Mouse (Mus musculus): ENCODE results near the gene Pcsk4. TPM values are rescaled to one million over a fixed set of nuclear protein-coding genes. Genes with fewer than 3 reads are reported as not detected.
"Not testable (repeated sequence)": the region's sequence is repeated elsewhere in the genome, so short reads cannot be mapped to it uniquely, and the experiment has no call there.

Pcsk4 gene
- polyA plus RNA-seq, 1 experiment from 2014 or later, result 8.6 TPM

DNA sequence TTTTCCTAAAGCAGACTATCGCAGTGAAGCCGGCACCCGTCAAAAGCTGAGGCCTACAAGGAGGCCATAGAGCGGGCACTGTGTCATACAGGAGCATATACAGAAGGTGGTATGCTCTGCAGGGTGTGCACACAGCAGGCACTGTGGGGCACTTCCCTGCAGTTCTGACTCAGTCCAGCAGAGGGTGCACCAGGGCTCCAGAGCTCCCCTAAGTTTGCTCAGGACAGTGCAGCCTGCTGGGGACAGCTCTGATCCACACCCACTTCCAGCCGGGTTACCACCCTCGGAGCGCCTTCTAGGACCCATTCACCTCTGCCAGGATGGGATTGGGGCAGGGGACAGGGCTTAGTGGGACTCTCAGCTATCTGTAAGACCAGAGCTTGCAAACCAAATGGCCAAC lies 21.0 kb upstream of the Pcsk4 start:
- no peak overlapping the region for H3K27ac ChIP-seq (ENCODE audit: low read length)
- peaks cover 89% of the 10 kb centered on the region for H3K27me3 ChIP-seq (ENCODE audit: insufficient read depth, low read length)
- no peaks in the 10 kb centered on the region for H3K36me3 ChIP-seq (ENCODE audit: insufficient read depth, low read length)
- H3K4me2 ChIP-seq (replicated peaks; ENCODE audit: low read depth, low read length), result no peak overlapping the region
- no peaks in the 10 kb centered on the region for H3K9me3 ChIP-seq (ENCODE audit: low read length)
- H3K4me3 ChIP-seq (ENCODE audit: low read length), result no peak overlapping the region
- no peak overlapping the region for H3K9ac ChIP-seq (replicated peaks; ENCODE audit: low read length)
- WGBS, result 3% methylated on average over 7 of the region's 7 CpGs
- peaks cover 19% of the 10 kb centered on the region for H3K4me1 ChIP-seq (ENCODE audit: insufficient read depth, low read length)
- ATAC-seq (ENCODE audit: low FRiP score, low TSS enrichment), result peak; percentile 75

- Histone ChIP-seq H3K4me2 (replicated peaks; ENCODE audit: low read depth, low read length) (peak overlapping the region; percentile 51), H3K9ac (replicated peaks; ENCODE audit: low read length) (no peak overlapping the region), H3K27ac (ENCODE audit: low read length) (no peak overlapping the region), H3K27me3 (ENCODE audit: insufficient read depth, low read length) (peaks cover 87% of the 10 kb centered on the region), H3K4me1 (ENCODE audit: insufficient read depth, low read length) (peaks cover 26% of the 10 kb centered on the region), H3K4me3 (ENCODE audit: low read length) (peak overlapping the region; percentile 41; the same call in 1 of the 2 replicates), H3K9me3 (ENCODE audit: low read length) (no peaks in the 10 kb centered on the region), H3K36me3 (ENCODE audit: insufficient read depth, low read length) (no peaks in the 10 kb centered on the region)
- ATAC-seq (ENCODE audit: low FRiP score, low TSS enrichment), result no peak
- 15% methylated on average over 26 of the region's 26 CpGs for WGBS
Observed at GRCm38 (mm10) chr10:80348981-80349380, 19.7 kb upstream of the Pcsk4 start.

DNA sequence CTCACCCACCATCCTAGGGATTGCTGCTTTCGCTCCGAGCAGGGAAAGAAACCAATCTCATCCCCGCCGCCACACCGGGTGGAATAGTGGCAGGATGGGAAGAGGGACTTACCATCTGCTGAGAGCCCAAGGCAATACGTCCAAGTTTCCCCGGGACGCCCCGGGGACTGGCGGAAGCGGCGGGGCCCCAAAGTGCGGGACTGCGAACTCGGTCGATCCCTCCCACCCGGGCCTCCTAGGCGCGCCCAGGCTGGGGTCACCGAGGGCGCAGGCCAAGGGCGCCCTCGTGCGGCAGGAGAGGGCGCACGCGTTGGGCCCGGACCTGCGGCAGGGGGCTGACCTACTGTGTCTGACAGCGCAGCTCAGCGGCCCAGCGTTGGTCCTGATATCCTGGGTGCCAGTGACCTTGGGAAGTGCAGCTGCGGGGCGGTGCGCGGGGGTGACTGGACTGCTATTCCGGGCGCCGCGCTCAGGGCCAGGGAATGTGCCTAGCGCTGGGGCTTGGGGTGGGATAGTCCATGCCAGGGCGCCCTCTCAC lies 19.0 kb upstream of the Pcsk4 start, which contains the start of gene Adamtsl5:
Adamtsl5 (minus strand) TSS at position 169 of the 538 bp plus-strand sequence.
- Histone ChIP-seq H3K36me3 (ENCODE audit: insufficient read depth, low read length) (no peaks in the 10 kb centered on the region), H3K9ac (replicated peaks; ENCODE audit: low read length) (peak within 1 kb of the TSS; percentile 55), H3K4me1 (ENCODE audit: insufficient read depth, low read length) (peaks cover 32% of the 10 kb centered on the region), H3K4me2 (replicated peaks; ENCODE audit: low read depth, low read length) (peak within 1 kb of the TSS; percentile 51), H3K27me3 (ENCODE audit: insufficient read depth, low read length) (peaks cover 87% of the 10 kb centered on the region), H3K9me3 (ENCODE audit: low read length) (no peaks in the 10 kb centered on the region), H3K4me3 (ENCODE audit: low read length) (peak within 1 kb of the TSS; percentile 41), H3K27ac (ENCODE audit: low read length) (no peak within 1 kb of the TSS)
- peak; percentile 19; the same call in 1 of the 2 replicates for ATAC-seq (ENCODE audit: low FRiP score, low TSS enrichment)
- under 1% methylated on average over 42 of the region's 42 CpGs for WGBS

DNA sequence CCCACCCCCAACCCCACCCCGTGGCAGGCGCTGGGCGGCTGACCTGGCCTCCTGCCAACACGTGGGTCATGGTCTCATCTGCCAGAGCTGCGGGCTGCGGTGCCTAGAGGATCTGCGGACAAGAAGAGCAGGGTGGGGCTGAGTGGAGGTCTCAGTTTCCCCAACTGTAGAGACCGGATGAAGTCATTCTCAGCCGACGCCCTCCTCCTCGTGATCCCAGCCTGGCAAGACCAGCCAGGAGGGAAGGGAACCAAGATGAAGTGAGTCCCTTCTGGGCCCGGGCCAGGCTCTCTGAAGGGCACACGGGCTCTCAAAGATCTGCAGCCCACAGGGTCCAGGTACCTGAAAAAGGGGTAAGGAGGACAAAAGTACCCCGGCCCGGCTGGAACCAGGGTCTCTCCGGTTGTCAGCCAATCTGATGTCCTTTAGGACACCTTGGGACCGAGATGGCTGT lies 18.2 kb upstream of the Pcsk4 start:
- no peak for ATAC-seq (ENCODE audit: low FRiP score, low TSS enrichment)
- WGBS, result 11% methylated on average over 17 of the region's 17 CpGs
- H3K9me3 ChIP-seq (ENCODE audit: low read length), result no peaks in the 10 kb centered on the region
- H3K4me3 ChIP-seq (ENCODE audit: low read length), result peak overlapping the region; percentile 41
- peak overlapping the region; percentile 55 for H3K9ac ChIP-seq (replicated peaks; ENCODE audit: low read length)
- H3K27me3 ChIP-seq (ENCODE audit: insufficient read depth, low read length), result peaks cover 92% of the 10 kb centered on the region
- peak overlapping the region; percentile 51 for H3K4me2 ChIP-seq (replicated peaks; ENCODE audit: low read depth, low read length)
- H3K4me1 ChIP-seq (ENCODE audit: insufficient read depth, low read length), result peaks cover 36% of the 10 kb centered on the region
- H3K36me3 ChIP-seq (ENCODE audit: insufficient read depth, low read length), result no peaks in the 10 kb centered on the region
- no peak overlapping the region for H3K27ac ChIP-seq (ENCODE audit: low read length)

DNA sequence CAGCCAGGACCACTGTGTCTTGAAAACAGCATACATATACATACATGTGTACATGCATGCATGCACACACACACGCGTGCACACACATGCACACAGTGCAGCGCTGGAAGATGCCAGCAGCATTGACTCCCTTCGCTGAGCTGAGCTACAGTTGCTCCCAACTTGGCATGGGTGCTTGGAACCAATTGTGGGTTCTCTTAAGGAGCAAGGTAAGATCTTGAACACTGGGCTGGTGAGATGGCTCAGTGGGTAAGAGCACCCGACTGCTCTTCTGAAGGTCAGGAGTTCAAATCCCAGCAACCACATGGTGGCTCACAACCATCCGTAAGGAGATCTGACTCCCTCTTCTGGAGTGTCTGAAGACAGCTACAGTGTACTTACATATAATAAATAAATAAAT lies 16.6 kb upstream of the Pcsk4 start:
- H3K4me3 ChIP-seq (ENCODE audit: low read length); H3K36me3 ChIP-seq (ENCODE audit: insufficient read depth, low read length); H3K4me2 ChIP-seq (replicated peaks; ENCODE audit: low read depth, low read length); H3K27ac ChIP-seq (ENCODE audit: low read length); ATAC-seq (ENCODE audit: low FRiP score, low TSS enrichment); H3K9ac ChIP-seq (replicated peaks; ENCODE audit: low read length); H3K9me3 ChIP-seq (ENCODE audit: low read length): not testable (repeated sequence)
- H3K27me3 ChIP-seq (ENCODE audit: insufficient read depth, low read length), result peaks cover 94% of the 10 kb centered on the region
- 76% methylated on average over 5 of the region's 6 CpGs for WGBS
- peaks cover 48% of the 10 kb centered on the region for H3K4me1 ChIP-seq (ENCODE audit: insufficient read depth, low read length)

DNA sequence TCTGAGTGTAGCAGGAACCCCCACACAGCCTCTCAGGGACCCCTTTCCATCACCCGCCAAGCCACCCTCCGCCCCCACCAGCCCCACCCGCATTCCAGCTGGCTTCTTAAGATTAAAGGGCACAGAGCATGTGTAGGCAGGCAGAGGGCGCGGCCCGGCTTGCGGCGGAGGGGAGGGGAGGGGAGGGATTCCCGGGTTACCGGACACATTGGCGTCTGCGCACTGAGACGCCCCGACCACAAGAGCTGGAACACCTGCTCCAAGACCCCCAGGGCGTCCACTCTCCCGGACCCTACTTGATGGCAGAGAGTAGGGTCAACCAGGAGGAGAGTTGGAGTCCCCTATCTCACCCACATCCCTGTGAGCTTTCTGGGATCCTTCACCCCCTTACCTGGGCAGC lies 15.8 kb upstream of the Pcsk4 start:
- WGBS, result under 1% methylated on average over 15 of the region's 16 CpGs
- Histone ChIP-seq H3K4me3 (ENCODE audit: low read length) (no peak overlapping the region), H3K9ac (replicated peaks; ENCODE audit: low read length) (peak overlapping the region; percentile 17; the same call in 1 of the 2 replicates), H3K4me2 (replicated peaks; ENCODE audit: low read depth, low read length) (peak overlapping the region; percentile 24; the same call in 1 of the 2 replicates), H3K27ac (ENCODE audit: low read length) (no peak overlapping the region), H3K9me3 (ENCODE audit: low read length) (no peaks in the 10 kb centered on the region), H3K27me3 (ENCODE audit: insufficient read depth, low read length) (peaks cover 96% of the 10 kb centered on the region), H3K4me1 (ENCODE audit: insufficient read depth, low read length) (peaks cover 48% of the 10 kb centered on the region), H3K36me3 (ENCODE audit: insufficient read depth, low read length) (no peaks in the 10 kb centered on the region)
- ATAC-seq (ENCODE audit: low FRiP score, low TSS enrichment), result no peak

- Histone ChIP-seq H3K36me3 (ENCODE audit: insufficient read depth, low read length) (no peaks in the 10 kb centered on the region), H3K4me2 (replicated peaks; ENCODE audit: low read depth, low read length) (no peak overlapping the region), H3K4me1 (ENCODE audit: insufficient read depth, low read length) (peaks cover 48% of the 10 kb centered on the region), H3K9ac (replicated peaks; ENCODE audit: low read length) (no peak overlapping the region), H3K4me3 (ENCODE audit: low read length) (no peak overlapping the region), H3K9me3 (ENCODE audit: low read length) (no peaks in the 10 kb centered on the region), H3K27me3 (ENCODE audit: insufficient read depth, low read length) (peaks cover 88% of the 10 kb centered on the region), H3K27ac (ENCODE audit: low read length) (no peak overlapping the region)
- WGBS, result 43% methylated on average over 9 of the region's 9 CpGs
- ATAC-seq (ENCODE audit: low FRiP score, low TSS enrichment), result no peak
Observed at GRCm38 (mm10) chr10:80344131-80344661, 14.9 kb upstream of the Pcsk4 start.

DNA sequence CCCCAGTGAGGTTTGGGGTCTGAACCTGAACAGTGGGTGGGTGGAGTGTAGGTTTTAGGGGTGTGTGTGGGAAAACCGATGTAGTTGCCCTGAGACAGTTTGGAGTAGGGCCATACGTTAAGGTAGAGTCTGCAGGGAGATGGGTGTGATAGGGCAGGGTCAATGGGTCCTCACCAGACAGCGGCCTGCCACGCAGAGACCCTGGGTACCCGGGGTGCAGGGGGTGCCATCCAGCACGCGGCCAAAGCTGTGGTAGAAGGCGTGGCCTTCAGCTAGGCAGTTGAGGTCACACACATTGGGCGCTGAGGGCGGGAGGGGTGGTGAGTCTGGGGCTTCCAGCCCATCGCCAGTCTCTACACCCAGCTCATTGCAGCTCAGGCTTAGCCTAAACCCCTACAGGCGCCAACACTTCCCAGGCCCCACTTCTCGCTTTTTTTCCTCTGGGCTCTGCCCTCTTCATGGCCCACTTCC lies 14.2 kb upstream of the Pcsk4 start:
- H3K36me3 ChIP-seq (ENCODE audit: insufficient read depth, low read length), result no peaks in the 10 kb centered on the region
- peak overlapping the region; percentile 40 for H3K4me3 ChIP-seq (ENCODE audit: low read length)
- WGBS, result 27% methylated on average over 13 of the region's 13 CpGs
- H3K27me3 ChIP-seq (ENCODE audit: insufficient read depth, low read length), result peaks cover 80% of the 10 kb centered on the region
- peak; percentile 16 for ATAC-seq (ENCODE audit: low FRiP score, low TSS enrichment)
- no peaks in the 10 kb centered on the region for H3K9me3 ChIP-seq (ENCODE audit: low read length)
- H3K4me2 ChIP-seq (replicated peaks; ENCODE audit: low read depth, low read length), result peak overlapping the region; percentile 60
- peaks cover 42% of the 10 kb centered on the region for H3K4me1 ChIP-seq (ENCODE audit: insufficient read depth, low read length)
- H3K9ac ChIP-seq (replicated peaks; ENCODE audit: low read length), result peak overlapping the region; percentile 7; the same call in 1 of the 2 replicates
- no peak overlapping the region for H3K27ac ChIP-seq (ENCODE audit: low read length)

DNA sequence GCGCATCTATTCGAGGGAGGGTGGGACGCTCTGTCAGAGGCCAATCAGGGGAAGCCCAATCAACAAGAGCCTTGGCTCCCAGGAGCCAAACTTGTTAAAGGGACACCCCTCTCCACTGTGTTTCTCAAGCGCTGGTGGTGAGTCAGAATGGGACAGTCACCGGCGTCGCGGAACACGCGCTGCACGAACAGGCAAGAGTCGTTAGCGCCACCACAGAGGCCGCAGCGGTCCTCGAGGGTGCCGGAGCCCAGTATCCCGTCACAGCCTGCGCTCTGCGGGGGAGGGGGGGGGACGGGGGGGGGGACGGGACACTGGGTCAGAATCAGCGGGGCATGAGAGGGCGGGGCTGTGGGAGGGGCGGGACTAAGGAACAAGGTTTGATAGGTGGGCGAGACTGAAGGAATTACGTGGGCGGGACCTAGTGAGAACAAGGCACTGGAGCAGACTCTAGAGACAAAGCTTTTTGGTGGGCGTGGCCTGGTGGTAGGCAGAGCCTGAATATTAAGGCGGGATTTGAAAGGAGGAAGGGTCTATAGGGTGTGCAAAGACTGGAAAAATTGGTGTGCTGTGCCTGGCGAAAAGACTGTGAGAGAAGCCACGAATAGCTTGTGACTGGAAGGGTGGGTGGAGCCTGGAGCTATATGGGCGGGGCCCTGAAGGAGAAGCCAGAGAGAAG lies 13.6 kb upstream of the Pcsk4 start:
- WGBS, result 1% methylated on average over 32 of the region's 33 CpGs
- H3K36me3 ChIP-seq (ENCODE audit: insufficient read depth, low read length), result no peaks in the 10 kb centered on the region

More for the DNA sequence above, 13.6 kb upstream of the Pcsk4 start:
- Histone ChIP-seq H3K4me3 (ENCODE audit: low read length) (peak overlapping the region; percentile 40), H3K27ac (ENCODE audit: low read length) (no peak overlapping the region), H3K4me1 (ENCODE audit: insufficient read depth, low read length) (peaks cover 36% of the 10 kb centered on the region), H3K9me3 (ENCODE audit: low read length) (no peaks in the 10 kb centered on the region), H3K27me3 (ENCODE audit: insufficient read depth, low read length) (peaks cover 74% of the 10 kb centered on the region), H3K4me2 (replicated peaks; ENCODE audit: low read depth, low read length) (peak overlapping the region; percentile 60), H3K9ac (replicated peaks; ENCODE audit: low read length) (peak overlapping the region; percentile 7; the same call in 1 of the 2 replicates)
- ATAC-seq (ENCODE audit: low FRiP score, low TSS enrichment), result peak; percentile 69
